Mouse (Mus musculus) bone marrow macrophage, adult 2 months (primary cell): ENCODE results near the gene Trip4. TPM values are rescaled to one million over a fixed set of nuclear protein-coding genes. Genes with fewer than 3 reads are reported as not detected.

Experiments
- H3K27ac ChIP-seq: 2 replicates; pipeline ENCODE4 v1.5.1; 2012; ENCODE audit warnings: low read depth, low read length; ENCODE audit not compliant: insufficient read depth
- H3K4me1 ChIP-seq: 2 replicates; pipeline ENCODE4 v1.6.1; 2012; ENCODE audit warnings: low read length; ENCODE audit not compliant: control insufficient read depth, insufficient read depth
- H3K4me3 ChIP-seq: 2 replicates; pipeline ENCODE4 v1.5.1; 2012; ENCODE audit warnings: mild to moderate bottlenecking, low read length, moderate library complexity; ENCODE audit not compliant: insufficient read depth
- CTCF ChIP-seq: IDR thresholded peaks from 2 replicates; pipeline ENCODE4 v1.5.1; 2012; ENCODE audit warnings: low read depth, mild to moderate bottlenecking, low read length, moderate library complexity
- POLR2A ChIP-seq: IDR thresholded peaks from 2 replicates; pipeline ENCODE4 v1.6.1; 2012; ENCODE audit warnings: mild to moderate bottlenecking, low read depth, low read length, borderline replicate concordance
- polyA plus RNA-seq: library from polyadenylated mRNA; stranded (reverse); fragments of >200 nt; gene quantifications from 2 replicates; pipeline ENCODE4 v1.2.4, GENCODE M21; 2012; ENCODE audit not compliant: missing spikeins, insufficient read depth, insufficient read length

The Trip4 gene
- polyA plus RNA-seq, 1 experiment = 20.2 TPM

GRCm38 (mm10) chr9:65902879-65903278 is 5.7 kb downstream of the Trip4 start:
- TF ChIP-seq CTCF = no peak
- H3K4me1 ChIP-seq = peaks cover 2% of the 10 kb centered on the region

GRCm38 (mm10) chr9:65896977-65897376 is 11.6 kb downstream of the Trip4 start:
- no peak for TF ChIP-seq CTCF
- no peak for TF ChIP-seq POLR2A
- Histone ChIP-seq H3K4me1 (no peaks in the 10 kb centered on the region), H3K27ac (no peak overlapping the region), H3K4me3 (no peak overlapping the region)

More at GRCm38 (mm10) chr9:65902879-65903278, 5.7 kb downstream of the Trip4 start:
- H3K4me3 ChIP-seq = no peak overlapping the region
- no peak overlapping the region for H3K27ac ChIP-seq

GRCm38 (mm10) chr9:65891126-65891525 is 17.5 kb downstream of the Trip4 start:
- H3K27ac ChIP-seq = no peak overlapping the region
- peak overlapping the region; percentile 85 for H3K4me3 ChIP-seq
- TF ChIP-seq CTCF = no peak
- no peak for TF ChIP-seq POLR2A
- 0 out of 2 replicates have a peak, but pooled peaks cover 2% of the 10 kb centered on the region for H3K4me1 ChIP-seq

- TF ChIP-seq POLR2A (no peak), CTCF (no peak)
- H3K4me3 ChIP-seq = peak within 1 kb of the TSS; percentile 85
- H3K4me1 ChIP-seq = peaks cover 5% of the 10 kb centered on the region; the same call in 1 of the 2 replicates
- 0 out of 2 replicates have a peak within 1 kb of the TSS, but pooled peaks have one; percentile 27 for H3K27ac ChIP-seq
Measured at GRCm38 (mm10) chr9:65890143-65890628, 18.4 kb downstream of the Trip4 start, which contains the start of gene Pclaf. Gene Pclaf, plus strand, starts transcription at chr9:65890237.

- no peak for TF ChIP-seq POLR2A
- no peak for TF ChIP-seq CTCF
- H3K27ac ChIP-seq = peak overlapping the region; percentile 46
- peaks cover 2% of the 10 kb centered on the region; the same call in 1 of the 2 replicates for H3K4me1 ChIP-seq
- peak overlapping the region; percentile 89 for H3K4me3 ChIP-seq
Measured at GRCm38 (mm10) chr9:65884564-65885315, 23.9 kb downstream of the Trip4 start.

- Histone ChIP-seq H3K4me1 (no peaks in the 10 kb centered on the region), H3K4me3 (no peak overlapping the region), H3K27ac (no peak overlapping the region)
- TF ChIP-seq CTCF (no peak), POLR2A (no peak)
Measured at GRCm38 (mm10) chr9:65859656-65860055, 48.9 kb downstream of the Trip4 start.

- Histone ChIP-seq H3K4me3 (no peak overlapping the region), H3K27ac (no peak overlapping the region), H3K4me1 (peaks cover 14% of the 10 kb centered on the region)
- TF ChIP-seq CTCF (no peak), POLR2A (no peak)
Measured at GRCm38 (mm10) chr9:65850203-65850602, 58.4 kb downstream of the Trip4 start.

GRCm38 (mm10) chr9:65848154-65848553 is 60.4 kb downstream of the Trip4 start:
- Histone ChIP-seq H3K4me1 (peaks cover 28% of the 10 kb centered on the region), H3K27ac (no peak overlapping the region), H3K4me3 (no peak overlapping the region)
- TF ChIP-seq CTCF (no peak), POLR2A (no peak)

GRCm38 (mm10) chr9:65844421-65845165 is 64.0 kb downstream of the Trip4 start:
- Histone ChIP-seq H3K4me3 (no peak overlapping the region), H3K4me1 (peaks cover 31% of the 10 kb centered on the region)
- no peak for TF ChIP-seq POLR2A
- no peak for TF ChIP-seq CTCF

GRCm38 (mm10) chr9:65839841-65840240 is 68.8 kb downstream of the Trip4 start:
- TF ChIP-seq POLR2A (no peak), CTCF (no peak)
- peaks cover 15% of the 10 kb centered on the region for H3K4me1 ChIP-seq
- no peak overlapping the region for H3K27ac ChIP-seq
- no peak overlapping the region for H3K4me3 ChIP-seq

More at GRCm38 (mm10) chr9:65844421-65845165, 64.0 kb downstream of the Trip4 start:
- H3K27ac ChIP-seq = peak overlapping the region; percentile 55

GRCm38 (mm10) chr9:65836916-65837315 is 71.7 kb downstream of the Trip4 start:
- TF ChIP-seq POLR2A = no peak
- no peak for TF ChIP-seq CTCF
- no peak overlapping the region for H3K4me3 ChIP-seq
- H3K27ac ChIP-seq = no peak overlapping the region
- peaks cover 10% of the 10 kb centered on the region for H3K4me1 ChIP-seq
